Comparison of ENCODE assay signal across 29 mouse cellular contexts in genomic region chr7:56015837-56016236, GRCm38 (mm10). TPM values are rescaled to one million over a fixed set of nuclear protein-coding genes. Genes with fewer than 3 reads are reported as not detected.
A peak's percentile ranks its signal among the peaks of the same experiment; 100 is the strongest.
DNase-seq lines count a peak whose midpoint lies in the region; ATAC-seq and TF ChIP-seq lines count a peak whose summit lies in the region.
"Had no signal": no experiment of that assay in that cellular context is flagged by ENCODE, and none has a peak within 500 bp of the region (broad histone marks: within the 10 kb centered on the region; RNA-seq: fewer than 3 reads in every experiment).

No protein-coding gene starts in this region.

- H3K4me2 ChIP-seq in forebrain, embryonic 13.5 days = no peak overlapping the region
- peak overlapping the region; percentile 60 for H3K4me2 ChIP-seq in liver, embryonic 13.5 days
- H3K4me2 ChIP-seq: heart, embryonic 15.5 days; hindbrain, embryonic 15.5 days; kidney, embryonic 15.5 days; lung, embryonic 14.5 days; midbrain, embryonic 15.5 days; neural tube, embryonic 15.5 days had no signal

- no peak for TF ChIP-seq CTCF in thymus, adult 2 months (IDR thresholded peaks at IDR 0.05; ENCODE audit: borderline replicate concordance, control insufficient read depth, extremely low read depth, insufficient read depth, low read length, poor library complexity)

- 0 out of 2 replicates have a peak overlapping the region, but pooled peaks have one; percentile 21 for H3K27ac ChIP-seq in forebrain, embryonic 10.5 days
- no peak overlapping the region for H3K27ac ChIP-seq in forebrain, embryonic 13.5 days
- H3K27ac ChIP-seq in liver, embryonic 13.5 days = peak overlapping the region; percentile 97
- no peak overlapping the region for H3K27ac ChIP-seq in thymus, adult 2 months (ENCODE audit: control insufficient read depth, insufficient read depth, low read length)
- H3K27ac ChIP-seq: heart, embryonic 15.5 days; hindbrain, embryonic 15.5 days; kidney, embryonic 15.5 days; midbrain, embryonic 15.5 days; neural tube, embryonic 15.5 days; stomach, postnatal 0 days had no signal

- no peak for TF ChIP-seq POLR2A in thymus, adult 2 months (IDR thresholded peaks at IDR 0.05; ENCODE audit: control insufficient read depth, extremely low read depth, insufficient read depth, low read length, poor library complexity)

- no peak for DNase-seq in forebrain, embryonic 10.5 days (ENCODE audit: extremely low spot score, low spot score)
- DNase-seq in spleen, postnatal 10 days (ENCODE audit: low spot score in 2 of 2) = peak; percentile 25 to 45
- DNase-seq in spleen, postnatal 36 days (ENCODE audit: low spot score in 2 of 2) = no peak
- DNase-seq in liver, embryonic 13.5 days = no peak
- no peak for DNase-seq in embryo, embryonic 10 days (ENCODE audit: low spot score)
- DNase-seq in thymus, adult 2 months = no peak
- DNase-seq: adrenal gland, postnatal 25 days; cerebellum, adult 2 months; cerebellum, postnatal 25 days; forebrain, postnatal 0 days; gastrocnemius, postnatal 10 days; heart, postnatal 36 days; kidney, adult 18-20 months; kidney, postnatal 25 days; layer of hippocampus, postnatal 36 days; left cerebral cortex, postnatal 4 days; lung, embryonic 14.5 days; lung, postnatal 14 days; right cerebral cortex, postnatal 25 days; thymus, postnatal 4 days had no signal

- H3K4me1 ChIP-seq in forebrain, embryonic 10.5 days = peaks cover 13% of the 10 kb centered on the region
- H3K4me1 ChIP-seq in forebrain, embryonic 13.5 days = peaks cover 6% of the 10 kb centered on the region
- peaks cover 74% of the 10 kb centered on the region for H3K4me1 ChIP-seq in liver, embryonic 13.5 days (replicated peaks)
- H3K4me1 ChIP-seq in thymus, adult 2 months (replicated peaks; ENCODE audit: control insufficient read depth, insufficient read depth, low read length) = peaks cover 10% of the 10 kb centered on the region

- no peaks in the 10 kb centered on the region for H3K9me3 ChIP-seq in forebrain, embryonic 10.5 days
- no peaks in the 10 kb centered on the region for H3K9me3 ChIP-seq in forebrain, embryonic 13.5 days (replicated peaks)
- no peaks in the 10 kb centered on the region for H3K9me3 ChIP-seq in liver, embryonic 13.5 days (replicated peaks)
- H3K9me3 ChIP-seq: heart, embryonic 15.5 days; hindbrain, embryonic 15.5 days; kidney, embryonic 15.5 days; midbrain, embryonic 15.5 days; neural tube, embryonic 15.5 days had no signal

- no peaks in the 10 kb centered on the region for H3K36me3 ChIP-seq in forebrain, embryonic 10.5 days (replicated peaks)
- peaks cover 10% of the 10 kb centered on the region; the same call in 1 of the 2 replicates for H3K36me3 ChIP-seq in forebrain, embryonic 13.5 days (ENCODE audit: poor library complexity, severe bottlenecking)
- no peaks in the 10 kb centered on the region for H3K36me3 ChIP-seq in liver, embryonic 13.5 days
- no peaks in the 10 kb centered on the region for H3K36me3 ChIP-seq in thymus, adult 2 months (ENCODE audit: control insufficient read depth, insufficient read depth, low read length)
- H3K36me3 ChIP-seq: heart, embryonic 15.5 days; hindbrain, embryonic 15.5 days; kidney, embryonic 15.5 days; midbrain, embryonic 15.5 days had no signal

- no peak overlapping the region for H3K4me3 ChIP-seq in forebrain, embryonic 10.5 days
- H3K4me3 ChIP-seq in forebrain, embryonic 13.5 days = no peak overlapping the region
- peak overlapping the region; percentile 21 for H3K4me3 ChIP-seq in liver, embryonic 13.5 days (replicated peaks)
- H3K4me3 ChIP-seq in thymus, adult 2 months (ENCODE audit: control insufficient read depth, insufficient read depth, low read length) = no peak overlapping the region
- H3K4me3 ChIP-seq: heart, embryonic 15.5 days; hindbrain, embryonic 15.5 days; kidney, embryonic 15.5 days; midbrain, embryonic 15.5 days; neural tube, embryonic 15.5 days had no signal

- 94% methylated on average over 7 of the region's 7 CpGs for WGBS in forebrain, embryonic 10.5 days
- WGBS in forebrain, embryonic 13.5 days = 96% methylated on average over 7 of the region's 7 CpGs
- WGBS in liver, embryonic 13.5 days (ENCODE audit: insufficient replicate concordance) = 64% methylated on average over 7 of the region's 7 CpGs
- WGBS in thymus, adult 2 months = 94% methylated on average over 7 of the region's 7 CpGs

- no peak overlapping the region for H3K9ac ChIP-seq in forebrain, embryonic 13.5 days
- H3K9ac ChIP-seq in liver, embryonic 13.5 days = peak overlapping the region; percentile 66
- H3K9ac ChIP-seq: forebrain, postnatal 0 days; heart, embryonic 15.5 days; hindbrain, embryonic 15.5 days; kidney, embryonic 15.5 days; lung, embryonic 14.5 days; midbrain, embryonic 15.5 days; neural tube, embryonic 15.5 days had no signal

- 0 out of 2 replicates have a peak, but pooled peaks cover 7% of the 10 kb centered on the region for H3K27me3 ChIP-seq in forebrain, embryonic 10.5 days (ENCODE audit: poor library complexity, severe bottlenecking)
- H3K27me3 ChIP-seq in forebrain, embryonic 13.5 days = no peaks in the 10 kb centered on the region
- no peaks in the 10 kb centered on the region for H3K27me3 ChIP-seq in liver, embryonic 13.5 days
- H3K27me3 ChIP-seq in thymus, adult 2 months (ENCODE audit: control insufficient read depth, insufficient read depth, low read length) = peaks cover 2% of the 10 kb centered on the region; the same call in 1 of the 2 replicates
- H3K27me3 ChIP-seq: heart, embryonic 15.5 days; hindbrain, embryonic 15.5 days; kidney, embryonic 15.5 days; midbrain, embryonic 15.5 days; neural tube, embryonic 15.5 days had no signal

- no peak for ATAC-seq in forebrain, embryonic 13.5 days
- no peak for ATAC-seq in liver, embryonic 13.5 days (ENCODE audit: low read depth)
- ATAC-seq in CD4-positive, CD25-positive, alpha-beta regulatory T cell, adult 4 months = no peak
- ATAC-seq: forebrain, postnatal 0 days; inflammation-experienced regulatory T-cells, adult 6 months; midbrain, embryonic 15.5 days had no signal

RNA-seq across cellular contexts. Expression of gene Nipa1, which starts 3.9 kb away (rescaled TPM):
- polyA plus RNA-seq in forebrain, embryonic 10.5 days (2016; fragmentation: Nextera tagmentation; extraction: Ambion mirVana) = 6.4 and 6.5 TPM in 2 replicates
- 14.8 and 15.8 TPM in 2 replicates for polyA plus RNA-seq in forebrain, embryonic 13.5 days (2015; fragmentation: Nextera tagmentation; extraction: Ambion mirVana)
- polyA plus RNA-seq in liver, embryonic 13.5 days (2015; fragmentation: Nextera tagmentation; extraction: Ambion mirVana) = 15.6 and 16.2 TPM in 2 replicates
- polyA plus RNA-seq in thymus, adult 2 months (2012; rRNA removed) = 0.74 and 0.80 TPM in 2 replicates
- not detected for polyA plus RNA-seq in CD4-positive, CD25-positive, alpha-beta regulatory T cell, adult 4 months (2017; shearing (Covaris generic))

RNA-seq across cellular contexts. Expression of gene Herc2, which starts 34.2 kb away (rescaled TPM):
- polyA plus RNA-seq in forebrain, embryonic 10.5 days (2016; fragmentation: Nextera tagmentation; extraction: Ambion mirVana) = 19.0 and 19.8 TPM in 2 replicates
- 42.3 and 45.4 TPM in 2 replicates for polyA plus RNA-seq in forebrain, embryonic 13.5 days (2015; fragmentation: Nextera tagmentation; extraction: Ambion mirVana)
- 15.6 and 15.7 TPM in 2 replicates for polyA plus RNA-seq in liver, embryonic 13.5 days (2015; fragmentation: Nextera tagmentation; extraction: Ambion mirVana)
- polyA plus RNA-seq in thymus, adult 2 months (2012; rRNA removed) = 32.0 and 33.1 TPM in 2 replicates
- polyA plus RNA-seq in CD4-positive, CD25-positive, alpha-beta regulatory T cell, adult 4 months (2017; shearing (Covaris generic)) = 10 to 100 TPM; 19.9 to 36.6 TPM

RNA-seq across cellular contexts. Expression of gene Nipa2, which starts 53.6 kb away (rescaled TPM):
- 39.5 and 42.9 TPM in 2 replicates for polyA plus RNA-seq in forebrain, embryonic 10.5 days (2016; fragmentation: Nextera tagmentation; extraction: Ambion mirVana)
- 39.3 and 41.9 TPM in 2 replicates for polyA plus RNA-seq in forebrain, embryonic 13.5 days (2015; fragmentation: Nextera tagmentation; extraction: Ambion mirVana)
- polyA plus RNA-seq in liver, embryonic 13.5 days (2015; fragmentation: Nextera tagmentation; extraction: Ambion mirVana) = 24.9 and 29.3 TPM in 2 replicates
- polyA plus RNA-seq in thymus, adult 2 months (2012; rRNA removed) = 18.1 and 23.0 TPM in 2 replicates
- 10 to 100 TPM; 13.9 to 14.6 TPM for polyA plus RNA-seq in CD4-positive, CD25-positive, alpha-beta regulatory T cell, adult 4 months (2017; shearing (Covaris generic))

Comparison
In these comparisons a context has a peak if more than half of its experiments do, and no peak if none do; other contexts are left out.
1. DNase-seq: peak in spleen, postnatal 10 days (2 of 2); none in forebrain, embryonic 10.5 days (single experiment), spleen, postnatal 36 days (0 of 2), liver, embryonic 13.5 days (single experiment), embryo, embryonic 10 days (single experiment) and thymus, adult 2 months (single experiment).
2. H3K27ac ChIP-seq: peak in forebrain, embryonic 10.5 days (single experiment) and liver, embryonic 13.5 days (single experiment); none in forebrain, embryonic 13.5 days (single experiment) and thymus, adult 2 months (single experiment).